Mouse (Mus musculus): ENCODE measurements around the gene Zbtb9. TPM values are rescaled to one million over a fixed set of nuclear protein-coding genes. Genes with fewer than 3 reads are reported as not detected.

Zbtb9 gene
- polyA plus RNA-seq, 1 experiment from 2014 or later: 11.1 TPM

DNA sequence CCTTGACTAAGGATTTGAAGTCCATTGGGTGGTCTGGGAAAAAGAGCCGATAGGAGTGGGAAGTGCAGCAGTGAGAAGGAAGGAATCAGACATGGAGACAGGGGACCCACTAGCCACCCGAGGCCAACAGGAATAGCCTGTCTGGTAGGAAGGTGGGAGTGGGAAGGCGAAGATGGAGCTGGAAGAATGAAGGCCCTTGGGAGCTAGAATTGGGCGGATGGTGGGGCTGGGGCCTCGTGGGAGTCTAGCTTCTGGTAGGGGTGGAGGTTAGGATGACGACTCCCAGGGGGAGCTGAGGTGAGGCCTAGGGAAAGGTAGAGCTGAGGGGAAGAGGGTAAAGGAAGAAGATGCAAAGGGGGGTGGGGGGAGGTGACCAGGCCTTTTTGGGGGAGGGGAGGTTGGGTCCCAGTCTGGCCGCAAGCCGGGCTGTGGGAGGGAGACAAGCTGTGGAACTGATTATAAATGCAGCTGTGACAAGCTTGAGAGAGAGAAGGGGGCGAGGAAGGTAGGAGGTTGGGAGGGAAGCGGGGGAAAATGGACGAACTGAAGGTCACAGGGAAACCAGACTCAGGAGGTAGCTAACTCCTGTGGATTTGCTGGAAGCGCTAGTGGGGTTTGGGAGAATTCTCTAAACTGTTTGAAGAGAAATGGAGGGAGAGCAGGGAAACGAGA, 27.0 kb upstream of the Zbtb9 start:
- H3K36me3 ChIP-seq (ENCODE audit: insufficient read depth, low read length): no peaks in the 10 kb centered on the region
- no peaks in the 10 kb centered on the region for H3K27me3 ChIP-seq (ENCODE audit: insufficient read depth, low read length)
- no peaks in the 10 kb centered on the region for H3K9me3 ChIP-seq (replicated peaks; ENCODE audit: low read length)
- peak overlapping the region; percentile 55 for H3K9ac ChIP-seq (ENCODE audit: low read depth, low read length)
- peak overlapping the region; percentile 79 for H3K4me2 ChIP-seq (ENCODE audit: low read length)
- ATAC-seq (replicated peaks; ENCODE audit: low FRiP score, low read depth) (no peak), DNase-seq (ENCODE audit: low spot score) (peak; percentile 40)
- peaks cover 20% of the 10 kb centered on the region for H3K4me1 ChIP-seq (replicated peaks; ENCODE audit: insufficient read depth, low read length)
- TF ChIP-seq CTCF (IDR thresholded peaks at IDR 0.05; ENCODE audit: low read depth): no peak
- H3K4me3 ChIP-seq (replicated peaks; ENCODE audit: low read depth, low read length): peak overlapping the region; percentile 32
- WGBS: 27% methylated on average over 13 of the region's 13 CpGs
- peak overlapping the region; percentile 76 for H3K27ac ChIP-seq

DNA sequence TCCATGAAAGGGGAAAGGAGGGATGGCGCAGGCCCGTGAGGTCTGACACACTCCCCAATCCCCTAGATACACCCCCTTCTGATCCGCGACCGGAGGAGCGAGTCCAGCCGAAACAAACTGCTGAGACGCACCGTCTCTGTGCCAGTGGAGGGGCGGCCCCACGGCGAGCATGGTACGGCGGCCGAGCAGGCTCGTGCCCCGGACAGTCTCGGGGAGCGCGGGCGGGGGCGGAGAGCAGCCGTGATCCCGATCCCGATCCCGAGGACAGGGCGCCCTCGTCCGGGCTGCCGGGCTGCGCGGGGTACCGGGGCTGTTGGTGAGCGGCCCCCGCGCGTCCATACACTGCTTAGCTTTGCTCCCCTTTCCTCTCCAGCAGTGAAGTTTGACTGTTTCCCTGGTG, 26.4 kb upstream of the Zbtb9 start:
- Histone ChIP-seq H3K4me3 (replicated peaks; ENCODE audit: low read depth, low read length) (peak overlapping the region; percentile 32), H3K9me3 (replicated peaks; ENCODE audit: low read length) (no peaks in the 10 kb centered on the region), H3K9ac (ENCODE audit: low read depth, low read length) (peak overlapping the region; percentile 55), H3K4me2 (ENCODE audit: low read length) (peak overlapping the region; percentile 79), H3K36me3 (ENCODE audit: insufficient read depth, low read length) (no peaks in the 10 kb centered on the region), H3K4me1 (replicated peaks; ENCODE audit: insufficient read depth, low read length) (peaks cover 23% of the 10 kb centered on the region), H3K27ac (peak overlapping the region; percentile 76), H3K27me3 (ENCODE audit: insufficient read depth, low read length) (no peaks in the 10 kb centered on the region)
- TF ChIP-seq CTCF (IDR thresholded peaks at IDR 0.05; ENCODE audit: low read depth): peak; percentile 40; the same call in 1 of the 2 replicates
- peak; percentile 51; the same call in 1 of the 2 replicates for ATAC-seq (replicated peaks; ENCODE audit: low FRiP score, low read depth)
- peak; percentile 66 for DNase-seq (ENCODE audit: low spot score)
- 1% methylated on average over 36 of the region's 37 CpGs for WGBS

DNA sequence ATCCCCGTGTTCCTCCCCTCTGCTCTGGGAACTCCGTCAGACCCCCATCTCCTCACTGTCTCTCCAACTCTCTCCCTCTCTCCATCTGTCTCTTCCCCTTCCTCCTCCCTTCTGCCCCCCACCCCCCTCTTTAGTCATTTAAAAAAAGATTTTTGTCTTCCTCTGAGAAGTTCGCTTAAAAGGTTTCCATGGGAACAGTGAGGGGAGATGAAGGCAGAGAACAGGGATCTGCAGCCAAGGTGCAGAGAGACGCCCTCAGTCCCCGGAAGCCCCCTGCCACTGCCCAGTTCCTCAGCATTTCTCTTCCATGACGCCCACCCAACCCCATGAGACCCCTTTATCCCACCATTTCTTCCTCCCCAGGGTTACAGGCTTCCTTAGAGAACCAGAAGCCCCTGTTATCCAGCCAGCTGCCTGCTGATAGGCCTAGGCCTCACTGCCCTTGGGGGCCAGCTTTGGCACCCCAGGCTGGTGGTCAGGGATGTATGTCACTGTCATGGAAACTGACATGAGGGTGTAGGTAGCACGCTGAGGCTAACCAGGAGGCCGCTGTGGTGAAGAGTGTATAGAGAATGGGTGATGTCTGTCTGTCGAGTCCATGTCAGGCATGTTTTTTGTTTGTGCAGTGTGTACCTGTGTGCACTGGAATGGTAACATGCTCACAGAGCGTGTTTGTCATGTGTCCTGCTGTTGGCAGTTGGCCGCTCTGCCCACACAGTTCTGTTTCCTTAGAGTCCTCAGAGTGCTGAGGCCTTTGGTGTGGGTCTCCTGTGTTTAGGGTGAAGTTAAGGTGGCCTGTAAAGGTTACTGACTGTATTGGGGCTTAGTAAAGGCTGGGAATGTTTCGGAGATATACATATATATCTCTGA, 25.5 kb upstream of the Zbtb9 start:
- Histone ChIP-seq H3K4me1 (replicated peaks; ENCODE audit: insufficient read depth, low read length) (peaks cover 28% of the 10 kb centered on the region), H3K27ac (no peak overlapping the region; the same call in 1 of the 2 replicates), H3K27me3 (ENCODE audit: insufficient read depth, low read length) (no peaks in the 10 kb centered on the region), H3K9me3 (replicated peaks; ENCODE audit: low read length) (no peaks in the 10 kb centered on the region), H3K4me2 (ENCODE audit: low read length) (peak overlapping the region; percentile 79), H3K36me3 (ENCODE audit: insufficient read depth, low read length) (no peaks in the 10 kb centered on the region), H3K4me3 (replicated peaks; ENCODE audit: low read depth, low read length) (peak overlapping the region; percentile 32; the same call in 1 of the 2 replicates), H3K9ac (ENCODE audit: low read depth, low read length) (no peak overlapping the region)
- ATAC-seq (replicated peaks; ENCODE audit: low FRiP score, low read depth): no peak
- TF ChIP-seq CTCF (IDR thresholded peaks at IDR 0.05; ENCODE audit: low read depth): no peak
- 61% methylated on average over 12 of the region's 12 CpGs for WGBS
- DNase-seq (ENCODE audit: low spot score): no peak

DNA sequence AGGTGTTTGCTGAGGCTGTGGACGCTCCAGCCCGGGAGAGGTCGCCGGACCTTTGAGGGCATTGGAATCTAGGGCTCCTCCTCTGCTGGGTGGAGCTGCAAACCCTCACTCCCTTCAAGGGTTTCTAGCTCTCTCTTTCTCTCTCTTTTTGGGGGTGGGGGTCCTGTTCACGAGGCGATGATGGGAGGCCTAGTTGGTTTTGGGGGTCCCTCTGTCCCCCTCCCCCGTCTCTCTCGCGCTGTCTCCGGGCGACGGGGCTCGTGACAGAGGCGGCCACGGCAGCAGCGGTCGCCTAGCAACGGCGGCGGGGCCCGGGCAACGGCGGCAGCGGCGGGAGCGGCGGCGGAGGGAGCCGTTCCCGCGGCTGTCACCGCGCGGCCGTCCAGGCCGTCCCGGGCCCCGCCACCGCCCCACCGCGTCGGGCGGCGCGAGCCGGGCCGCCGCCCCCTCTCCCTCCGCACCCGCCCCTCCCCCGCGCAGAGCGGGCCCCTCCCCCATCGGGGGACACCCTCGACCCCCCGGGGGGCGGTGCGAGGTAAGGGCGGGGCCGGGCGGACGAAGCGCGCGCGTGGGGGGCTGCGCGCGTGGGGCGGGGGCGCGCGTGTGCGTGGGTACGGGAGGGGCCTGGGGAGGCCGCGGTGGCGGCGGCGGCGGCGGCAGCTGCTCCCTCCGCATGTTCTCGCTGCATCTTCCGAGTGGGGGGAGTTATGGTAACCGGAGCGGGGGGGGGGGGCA, 24.5 kb upstream of the Zbtb9 start:
- Histone ChIP-seq H3K27me3 (ENCODE audit: insufficient read depth, low read length) (no peaks in the 10 kb centered on the region), H3K9me3 (replicated peaks; ENCODE audit: low read length) (no peaks in the 10 kb centered on the region), H3K9ac (ENCODE audit: low read depth, low read length) (peak overlapping the region; percentile 70), H3K4me1 (replicated peaks; ENCODE audit: insufficient read depth, low read length) (peaks cover 38% of the 10 kb centered on the region), H3K36me3 (ENCODE audit: insufficient read depth, low read length) (no peaks in the 10 kb centered on the region), H3K4me2 (ENCODE audit: low read length) (peak overlapping the region; percentile 100), H3K27ac (peak overlapping the region; percentile 64), H3K4me3 (replicated peaks; ENCODE audit: low read depth, low read length) (peak overlapping the region; percentile 78)
- ATAC-seq (replicated peaks; ENCODE audit: low FRiP score, low read depth) (no peak), DNase-seq (ENCODE audit: low spot score) (peak; percentile 64)
- WGBS: under 1% methylated on average over 28 of the region's 87 CpGs
- TF ChIP-seq CTCF (IDR thresholded peaks at IDR 0.05; ENCODE audit: low read depth): no peak

DNA sequence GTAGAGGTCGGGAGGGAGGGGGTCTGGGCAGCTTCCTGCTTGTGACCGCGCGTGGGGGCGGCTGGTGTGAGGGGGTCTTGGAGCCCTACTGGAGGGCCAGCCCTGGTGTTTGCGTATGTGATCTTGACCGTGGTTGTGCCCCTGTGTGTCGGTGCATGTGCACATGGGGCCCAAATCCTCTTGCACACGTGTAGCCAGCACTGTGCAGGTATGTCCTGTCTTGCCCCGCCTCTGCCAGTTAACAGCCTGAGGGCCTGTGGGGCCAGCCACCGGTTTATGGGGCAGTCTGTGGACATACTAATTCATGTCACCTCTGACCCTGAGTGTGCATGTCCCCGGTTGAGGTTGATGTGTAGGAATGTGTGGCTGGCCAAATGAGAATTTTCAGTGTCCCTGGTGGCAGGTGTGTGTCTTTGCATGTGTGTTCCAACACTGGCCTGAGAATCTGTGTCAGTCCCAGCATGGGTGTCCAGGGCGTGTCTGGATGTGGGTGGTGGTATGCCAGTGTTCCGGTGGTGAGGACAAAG, 23.9 kb upstream of the Zbtb9 start:
- Histone ChIP-seq H3K4me2 (ENCODE audit: low read length) (peak overlapping the region; percentile 100), H3K36me3 (ENCODE audit: insufficient read depth, low read length) (no peaks in the 10 kb centered on the region), H3K9me3 (replicated peaks; ENCODE audit: low read length) (no peaks in the 10 kb centered on the region), H3K4me3 (replicated peaks; ENCODE audit: low read depth, low read length) (peak overlapping the region; percentile 78), H3K27ac (peak overlapping the region; percentile 64), H3K9ac (ENCODE audit: low read depth, low read length) (peak overlapping the region; percentile 70), H3K4me1 (replicated peaks; ENCODE audit: insufficient read depth, low read length) (peaks cover 40% of the 10 kb centered on the region), H3K27me3 (ENCODE audit: insufficient read depth, low read length) (no peaks in the 10 kb centered on the region)
- peak; percentile 66 for DNase-seq (ENCODE audit: low spot score)
- WGBS: 10% methylated on average over 13 of the region's 14 CpGs
- peak; percentile 27 for ATAC-seq (replicated peaks; ENCODE audit: low FRiP score, low read depth)
- peak; percentile 48; the same call in 1 of the 2 replicates for TF ChIP-seq CTCF (IDR thresholded peaks at IDR 0.05; ENCODE audit: low read depth)
